Mouse (Mus musculus): ENCODE measurements around the gene Ube2z. TPM values are rescaled to one million over a fixed set of nuclear protein-coding genes. Genes with fewer than 3 reads are reported as not detected.
"Not testable (repeated sequence)": the region's sequence is repeated elsewhere in the genome, so short reads cannot be mapped to it uniquely, and the experiment has no call there.

Ube2z gene
- 43.3 and 47.9 TPM in 2 replicates for polyA plus RNA-seq (2012; rRNA removed)

GRCm38 (mm10) chr11:96065215-96065911, at the start of gene Ube2z:
TSS of gene Ube2z (minus strand) at chr11:96065388.
- peak within 1 kb of the TSS; percentile 56 for H3K4me3 ChIP-seq (ENCODE audit: control insufficient read depth, insufficient read depth, low read length)
- no peaks in the 10 kb centered on the region for H3K27me3 ChIP-seq (ENCODE audit: control insufficient read depth, insufficient read depth, low read length)
- peak; percentile 98 for DNase-seq
- TF ChIP-seq CTCF (IDR thresholded peaks at IDR 0.05; ENCODE audit: borderline replicate concordance, control insufficient read depth, extremely low read depth, insufficient read depth, low read length, poor library complexity) (peak; percentile 50; the same call in 1 of the 2 replicates), POLR2A (IDR thresholded peaks at IDR 0.05; ENCODE audit: control insufficient read depth, extremely low read depth, insufficient read depth, low read length, poor library complexity) (peak; percentile 81)
- WGBS = 6% methylated on average over 50 of the region's 50 CpGs
- peaks cover 14% of the 10 kb centered on the region for H3K36me3 ChIP-seq (ENCODE audit: control insufficient read depth, insufficient read depth, low read length)
- peaks cover 6% of the 10 kb centered on the region for H3K4me1 ChIP-seq (replicated peaks; ENCODE audit: control insufficient read depth, insufficient read depth, low read length)
- H3K27ac ChIP-seq (ENCODE audit: control insufficient read depth, insufficient read depth, low read length) = no peak within 1 kb of the TSS; the same call in 1 of the 2 replicates

GRCm38 (mm10) chr11:96114077-96114476, 48.9 kb upstream of the Ube2z start:
- H3K36me3 ChIP-seq (ENCODE audit: control insufficient read depth, insufficient read depth, low read length) = no peaks in the 10 kb centered on the region
- no peak for DNase-seq
- no peak overlapping the region for H3K27ac ChIP-seq (ENCODE audit: control insufficient read depth, insufficient read depth, low read length)
- 72% methylated on average over 2 of the region's 2 CpGs for WGBS
- H3K4me3 ChIP-seq (ENCODE audit: control insufficient read depth, insufficient read depth, low read length) = no peak overlapping the region
- no peaks in the 10 kb centered on the region for H3K4me1 ChIP-seq (replicated peaks; ENCODE audit: control insufficient read depth, insufficient read depth, low read length)
- H3K27me3 ChIP-seq (ENCODE audit: control insufficient read depth, insufficient read depth, low read length) = no peaks in the 10 kb centered on the region
- TF ChIP-seq POLR2A (IDR thresholded peaks at IDR 0.05; ENCODE audit: control insufficient read depth, extremely low read depth, insufficient read depth, low read length, poor library complexity) = no peak
- no peak for TF ChIP-seq CTCF (IDR thresholded peaks at IDR 0.05; ENCODE audit: borderline replicate concordance, control insufficient read depth, extremely low read depth, insufficient read depth, low read length, poor library complexity)

- no peak for DNase-seq
- no peaks in the 10 kb centered on the region for H3K36me3 ChIP-seq (ENCODE audit: control insufficient read depth, insufficient read depth, low read length)
- no peak within 1 kb of the TSS for H3K27ac ChIP-seq (ENCODE audit: control insufficient read depth, insufficient read depth, low read length)
- WGBS = 59% methylated on average over 14 of the region's 14 CpGs
- H3K27me3 ChIP-seq (ENCODE audit: control insufficient read depth, insufficient read depth, low read length) = no peaks in the 10 kb centered on the region
- H3K4me1 ChIP-seq (replicated peaks; ENCODE audit: control insufficient read depth, insufficient read depth, low read length) = no peaks in the 10 kb centered on the region
- no peak for TF ChIP-seq CTCF (IDR thresholded peaks at IDR 0.05; ENCODE audit: borderline replicate concordance, control insufficient read depth, extremely low read depth, insufficient read depth, low read length, poor library complexity)
- TF ChIP-seq POLR2A (IDR thresholded peaks at IDR 0.05; ENCODE audit: control insufficient read depth, extremely low read depth, insufficient read depth, low read length, poor library complexity) = no peak
- H3K4me3 ChIP-seq (ENCODE audit: control insufficient read depth, insufficient read depth, low read length) = no peak within 1 kb of the TSS
Measured at GRCm38 (mm10) chr11:96111751-96112150, 46.6 kb upstream of the Ube2z start, which contains the start of gene Calcoco2. TSS of gene Calcoco2 (minus strand) at chr11:96111964.

GRCm38 (mm10) chr11:96110950-96111349, 45.8 kb upstream of the Ube2z start:
- DNase-seq; H3K27ac ChIP-seq (ENCODE audit: control insufficient read depth, insufficient read depth, low read length); H3K36me3 ChIP-seq (ENCODE audit: control insufficient read depth, insufficient read depth, low read length); H3K4me1 ChIP-seq (replicated peaks; ENCODE audit: control insufficient read depth, insufficient read depth, low read length); H3K27me3 ChIP-seq (ENCODE audit: control insufficient read depth, insufficient read depth, low read length); H3K4me3 ChIP-seq (ENCODE audit: control insufficient read depth, insufficient read depth, low read length): not testable (repeated sequence)
- 67% methylated on average over 2 of the region's 2 CpGs for WGBS

- no peak overlapping the region for H3K27ac ChIP-seq (ENCODE audit: control insufficient read depth, insufficient read depth, low read length)
- 40% methylated on average over 1 of the region's 1 CpGs for WGBS
Measured at GRCm38 (mm10) chr11:96108376-96108775, 43.2 kb upstream of the Ube2z start.

GRCm38 (mm10) chr11:96093361-96093760, 28.2 kb upstream of the Ube2z start:
- H3K4me1 ChIP-seq (replicated peaks; ENCODE audit: control insufficient read depth, insufficient read depth, low read length) = no peaks in the 10 kb centered on the region
- H3K4me3 ChIP-seq (ENCODE audit: control insufficient read depth, insufficient read depth, low read length) = no peak overlapping the region
- 5% methylated on average over 3 of the region's 3 CpGs for WGBS
- H3K27me3 ChIP-seq (ENCODE audit: control insufficient read depth, insufficient read depth, low read length) = no peaks in the 10 kb centered on the region
- DNase-seq = peak; percentile 35
- TF ChIP-seq POLR2A (IDR thresholded peaks at IDR 0.05; ENCODE audit: control insufficient read depth, extremely low read depth, insufficient read depth, low read length, poor library complexity) (no peak), CTCF (IDR thresholded peaks at IDR 0.05; ENCODE audit: borderline replicate concordance, control insufficient read depth, extremely low read depth, insufficient read depth, low read length, poor library complexity) (no peak)
- no peak overlapping the region; the same call in 1 of the 2 replicates for H3K27ac ChIP-seq (ENCODE audit: control insufficient read depth, insufficient read depth, low read length)
- H3K36me3 ChIP-seq (ENCODE audit: control insufficient read depth, insufficient read depth, low read length) = no peaks in the 10 kb centered on the region

More at GRCm38 (mm10) chr11:96108376-96108775, 43.2 kb upstream of the Ube2z start:
- Histone ChIP-seq H3K4me1 (replicated peaks; ENCODE audit: control insufficient read depth, insufficient read depth, low read length) (no peaks in the 10 kb centered on the region), H3K27me3 (ENCODE audit: control insufficient read depth, insufficient read depth, low read length) (no peaks in the 10 kb centered on the region), H3K36me3 (ENCODE audit: control insufficient read depth, insufficient read depth, low read length) (no peaks in the 10 kb centered on the region), H3K4me3 (ENCODE audit: control insufficient read depth, insufficient read depth, low read length) (no peak overlapping the region)
- no peak for DNase-seq
- TF ChIP-seq CTCF (IDR thresholded peaks at IDR 0.05; ENCODE audit: borderline replicate concordance, control insufficient read depth, extremely low read depth, insufficient read depth, low read length, poor library complexity) (no peak), POLR2A (IDR thresholded peaks at IDR 0.05; ENCODE audit: control insufficient read depth, extremely low read depth, insufficient read depth, low read length, poor library complexity) (no peak)
